Mouse (Mus musculus): Measurements from ENCODE around the gene Sytl3. TPM values are rescaled to one million over a fixed set of nuclear protein-coding genes. Genes with fewer than 3 reads are reported as not detected.

The Sytl3 gene
- total and polyA plus RNA-seq, 2 experiments from 2014 or later: 0.18 TPM; not detected in 1

DNA sequence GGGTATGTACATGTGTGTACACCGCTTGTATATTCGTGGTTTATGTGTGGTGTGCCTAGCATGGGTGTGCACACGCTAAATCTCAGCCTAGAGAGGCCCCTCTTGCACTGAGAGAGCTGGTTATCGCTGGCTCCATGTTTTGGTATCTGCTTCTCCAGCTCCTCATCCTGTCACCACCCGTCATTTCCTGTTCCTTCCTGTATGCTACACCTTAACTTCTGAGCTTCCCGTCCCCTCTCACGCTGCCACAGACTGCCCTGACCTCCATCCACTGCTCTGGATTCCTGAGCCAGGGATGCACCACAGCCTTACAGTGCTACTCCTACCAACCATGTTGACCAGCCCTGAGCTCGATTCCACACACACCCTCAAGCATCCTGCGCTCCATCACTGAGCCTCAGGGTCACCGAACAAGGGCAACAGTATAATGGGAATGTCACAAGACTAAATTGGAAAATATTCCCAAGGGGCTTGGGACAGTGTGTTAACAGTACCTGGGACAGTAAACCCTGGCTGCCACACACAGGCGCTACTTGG lies 84.2 kb downstream of the Sytl3 start:
- H3K4me2 ChIP-seq (ENCODE audit: low read depth, low read length): no peak overlapping the region
- 64% methylated on average over 11 of the region's 11 CpGs for WGBS
- H3K4me1 ChIP-seq (ENCODE audit: control insufficient read depth, insufficient read depth): peaks cover 38% of the 10 kb centered on the region
- H3K27ac ChIP-seq (ENCODE audit: low read depth): peak overlapping the region; percentile 40; the same call in 1 of the 2 replicates
- peaks cover 62% of the 10 kb centered on the region for H3K36me3 ChIP-seq (replicated peaks; ENCODE audit: control insufficient read depth, insufficient read depth, low read length)
- H3K9ac ChIP-seq (replicated peaks; ENCODE audit: low read depth, low read length): no peak overlapping the region
- ATAC-seq (ENCODE audit: insufficient read depth, low read depth) (no peak), DNase-seq (ENCODE audit: low spot score) (no peak)
- TF ChIP-seq CTCF (IDR thresholded peaks at IDR 0.05; ENCODE audit: low read depth) (no peak), EP300 (IDR thresholded peaks at IDR 0.05; ENCODE audit: low read depth) (no peak)
- H3K9me3 ChIP-seq (replicated peaks; ENCODE audit: control insufficient read depth, low read length): no peaks in the 10 kb centered on the region
- no peaks in the 10 kb centered on the region for H3K27me3 ChIP-seq (ENCODE audit: control insufficient read depth, insufficient read depth, low read length)
- no peak overlapping the region for H3K4me3 ChIP-seq (ENCODE audit: low read depth, low read length)

DNA sequence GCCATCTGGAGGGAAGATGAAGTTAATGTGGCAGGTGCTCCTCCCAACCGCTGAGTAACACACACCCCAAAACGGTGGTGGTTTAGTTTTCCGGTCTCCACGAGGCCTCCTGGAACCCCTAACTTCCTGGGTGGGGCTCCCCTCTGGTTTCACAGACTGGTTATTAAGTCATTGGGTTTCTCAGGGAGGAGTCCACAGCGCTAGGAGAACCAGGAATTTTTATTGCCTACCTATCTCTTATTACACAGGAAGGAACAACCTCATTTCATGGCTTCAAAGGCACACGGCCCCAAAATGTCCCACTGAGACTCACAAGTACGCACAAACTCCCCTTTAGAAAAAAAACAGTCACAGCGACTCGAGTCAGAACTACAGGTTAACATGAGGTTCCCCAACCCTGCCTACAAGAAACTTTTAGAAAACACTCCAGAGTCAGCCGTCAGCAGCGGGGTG lies 84.9 kb downstream of the Sytl3 start:
- no peaks in the 10 kb centered on the region for H3K9me3 ChIP-seq (replicated peaks; ENCODE audit: control insufficient read depth, low read length)
- H3K27me3 ChIP-seq (ENCODE audit: control insufficient read depth, insufficient read depth, low read length): no peaks in the 10 kb centered on the region
- H3K36me3 ChIP-seq (replicated peaks; ENCODE audit: control insufficient read depth, insufficient read depth, low read length): peaks cover 55% of the 10 kb centered on the region
- H3K9ac ChIP-seq (replicated peaks; ENCODE audit: low read depth, low read length): no peak overlapping the region
- H3K4me1 ChIP-seq (ENCODE audit: control insufficient read depth, insufficient read depth): peaks cover 45% of the 10 kb centered on the region
- no peak overlapping the region for H3K4me3 ChIP-seq (ENCODE audit: low read depth, low read length)
- TF ChIP-seq EP300 (IDR thresholded peaks at IDR 0.05; ENCODE audit: low read depth) (no peak), CTCF (IDR thresholded peaks at IDR 0.05; ENCODE audit: low read depth) (no peak)
- H3K27ac ChIP-seq (ENCODE audit: low read depth): peak overlapping the region; percentile 60; the same call in 1 of the 2 replicates
- H3K4me2 ChIP-seq (ENCODE audit: low read depth, low read length): no peak overlapping the region
- DNase-seq (ENCODE audit: low spot score) (no peak), ATAC-seq (ENCODE audit: insufficient read depth, low read depth) (no peak)
- WGBS: 65% methylated on average over 11 of the region's 11 CpGs

DNA sequence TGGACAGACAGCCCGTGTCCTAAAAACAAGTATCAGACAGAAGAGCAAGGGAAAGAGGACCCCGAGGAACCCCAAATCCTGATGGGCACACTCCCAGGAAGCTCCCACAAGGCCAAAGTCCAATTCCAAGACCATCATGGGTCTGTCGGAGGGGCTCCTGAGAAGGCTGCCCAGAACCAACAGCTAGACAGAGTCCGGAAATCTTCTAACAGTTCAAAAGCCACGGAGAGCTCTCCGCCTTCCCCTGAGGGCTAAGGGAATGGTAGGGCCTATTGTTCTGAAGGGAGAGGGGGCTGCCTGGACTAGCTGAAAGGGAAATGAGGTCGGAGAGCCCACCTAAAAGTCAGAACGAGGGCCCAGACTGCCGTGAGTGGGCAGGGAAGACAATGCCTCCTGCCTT lies 85.5 kb downstream of the Sytl3 start:
- Histone ChIP-seq H3K4me3 (ENCODE audit: low read depth, low read length) (no peak overlapping the region), H3K27me3 (ENCODE audit: control insufficient read depth, insufficient read depth, low read length) (no peaks in the 10 kb centered on the region), H3K27ac (ENCODE audit: low read depth) (peak overlapping the region; percentile 60; the same call in 1 of the 2 replicates), H3K9ac (replicated peaks; ENCODE audit: low read depth, low read length) (no peak overlapping the region), H3K9me3 (replicated peaks; ENCODE audit: control insufficient read depth, low read length) (no peaks in the 10 kb centered on the region), H3K4me1 (ENCODE audit: control insufficient read depth, insufficient read depth) (peaks cover 50% of the 10 kb centered on the region), H3K4me2 (ENCODE audit: low read depth, low read length) (no peak overlapping the region), H3K36me3 (replicated peaks; ENCODE audit: control insufficient read depth, insufficient read depth, low read length) (peaks cover 50% of the 10 kb centered on the region)
- DNase-seq (ENCODE audit: low spot score) (peak; percentile 1), ATAC-seq (ENCODE audit: insufficient read depth, low read depth) (no peak)
- WGBS: 64% methylated on average over 9 of the region's 9 CpGs
- TF ChIP-seq CTCF (IDR thresholded peaks at IDR 0.05; ENCODE audit: low read depth) (no peak), EP300 (IDR thresholded peaks at IDR 0.05; ENCODE audit: low read depth) (no peak)

DNA sequence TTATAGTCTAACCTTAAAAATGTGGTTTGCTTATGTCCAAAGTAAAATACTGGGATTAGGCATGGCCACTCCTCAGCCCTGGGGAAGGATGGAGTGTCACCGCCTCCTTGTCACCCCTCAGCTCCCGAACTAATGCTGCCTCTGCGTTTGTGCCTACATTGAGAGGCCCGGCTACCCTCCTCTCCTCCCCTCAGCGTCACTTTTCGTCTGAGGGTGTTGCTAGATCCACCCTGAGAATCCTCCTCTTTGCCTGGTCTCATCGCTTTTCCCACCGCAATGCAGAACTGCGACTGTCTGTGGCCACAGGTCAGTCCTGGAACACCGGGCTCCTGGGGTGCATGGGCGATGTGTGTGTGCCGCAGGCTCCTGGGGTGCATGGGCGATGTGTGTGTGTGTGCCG lies 86.0 kb downstream of the Sytl3 start:
- Histone ChIP-seq H3K27me3 (ENCODE audit: control insufficient read depth, insufficient read depth, low read length) (no peaks in the 10 kb centered on the region), H3K36me3 (replicated peaks; ENCODE audit: control insufficient read depth, insufficient read depth, low read length) (peaks cover 45% of the 10 kb centered on the region), H3K9ac (replicated peaks; ENCODE audit: low read depth, low read length) (no peak overlapping the region), H3K27ac (ENCODE audit: low read depth) (peak overlapping the region; percentile 60; the same call in 1 of the 2 replicates), H3K9me3 (replicated peaks; ENCODE audit: control insufficient read depth, low read length) (no peaks in the 10 kb centered on the region), H3K4me3 (ENCODE audit: low read depth, low read length) (no peak overlapping the region), H3K4me1 (ENCODE audit: control insufficient read depth, insufficient read depth) (peaks cover 53% of the 10 kb centered on the region), H3K4me2 (ENCODE audit: low read depth, low read length) (no peak overlapping the region)
- DNase-seq (ENCODE audit: low spot score) (no peak), ATAC-seq (ENCODE audit: insufficient read depth, low read depth) (no peak)
- WGBS: 92% methylated on average over 14 of the region's 14 CpGs
- TF ChIP-seq EP300 (IDR thresholded peaks at IDR 0.05; ENCODE audit: low read depth): no peak
- no peak for TF ChIP-seq CTCF (IDR thresholded peaks at IDR 0.05; ENCODE audit: low read depth)

DNA sequence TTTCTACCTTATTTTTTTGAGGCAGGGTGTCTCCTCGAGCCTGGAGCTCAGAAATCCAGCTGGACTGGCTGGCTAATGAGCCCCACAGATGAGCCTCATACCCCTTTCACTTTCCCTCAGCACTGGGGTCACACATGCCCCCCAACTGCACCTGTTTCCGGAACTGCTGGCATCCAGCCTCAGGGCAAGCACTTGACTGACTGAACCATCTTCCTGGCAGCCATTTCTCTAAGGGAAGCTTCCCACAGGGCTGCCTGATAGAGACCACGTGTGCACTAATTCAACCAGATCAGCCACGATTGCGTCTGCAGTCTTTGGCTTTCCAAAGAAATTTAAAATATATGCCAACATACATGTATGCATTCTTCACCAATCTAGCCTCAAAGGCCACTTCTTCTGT lies 86.6 kb downstream of the Sytl3 start:
- TF ChIP-seq EP300 (IDR thresholded peaks at IDR 0.05; ENCODE audit: low read depth) (no peak), CTCF (IDR thresholded peaks at IDR 0.05; ENCODE audit: low read depth) (no peak)
- WGBS: 86% methylated on average over 5 of the region's 5 CpGs
- H3K4me3 ChIP-seq (ENCODE audit: low read depth, low read length): no peak overlapping the region
- ATAC-seq (ENCODE audit: insufficient read depth, low read depth) (no peak), DNase-seq (ENCODE audit: low spot score) (no peak)
- H3K36me3 ChIP-seq (replicated peaks; ENCODE audit: control insufficient read depth, insufficient read depth, low read length): peaks cover 42% of the 10 kb centered on the region
- H3K4me2 ChIP-seq (ENCODE audit: low read depth, low read length): no peak overlapping the region
- no peaks in the 10 kb centered on the region for H3K27me3 ChIP-seq (ENCODE audit: control insufficient read depth, insufficient read depth, low read length)
- H3K4me1 ChIP-seq (ENCODE audit: control insufficient read depth, insufficient read depth): peaks cover 53% of the 10 kb centered on the region
- no peaks in the 10 kb centered on the region for H3K9me3 ChIP-seq (replicated peaks; ENCODE audit: control insufficient read depth, low read length)
- no peak overlapping the region; the same call in 1 of the 2 replicates for H3K9ac ChIP-seq (replicated peaks; ENCODE audit: low read depth, low read length)
- H3K27ac ChIP-seq (ENCODE audit: low read depth): peak overlapping the region; percentile 24; the same call in 1 of the 2 replicates

DNA sequence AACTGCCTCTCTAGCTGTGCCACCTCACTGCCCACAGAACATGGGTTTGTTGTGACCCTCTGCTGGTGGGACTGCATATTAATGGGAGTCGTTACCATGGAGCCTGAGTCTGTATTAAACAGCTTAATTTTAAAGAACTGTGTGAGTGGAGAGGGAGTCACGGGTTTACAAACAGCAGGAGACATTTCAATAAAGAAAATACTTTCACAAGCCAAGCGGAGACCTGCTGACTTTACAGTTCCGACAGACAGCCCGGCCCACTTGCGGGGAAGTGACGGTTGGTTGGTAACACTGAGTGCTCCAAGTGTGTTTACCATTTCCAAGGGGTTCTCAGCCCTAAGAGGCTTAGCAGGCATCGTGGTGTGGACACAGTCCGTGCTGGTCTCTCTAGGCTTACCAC lies 87.1 kb downstream of the Sytl3 start:
- H3K4me1 ChIP-seq (ENCODE audit: control insufficient read depth, insufficient read depth): peaks cover 53% of the 10 kb centered on the region
- no peaks in the 10 kb centered on the region for H3K9me3 ChIP-seq (replicated peaks; ENCODE audit: control insufficient read depth, low read length)
- H3K27me3 ChIP-seq (ENCODE audit: control insufficient read depth, insufficient read depth, low read length): no peaks in the 10 kb centered on the region
- no peak overlapping the region for H3K4me3 ChIP-seq (ENCODE audit: low read depth, low read length)
- TF ChIP-seq EP300 (IDR thresholded peaks at IDR 0.05; ENCODE audit: low read depth): no peak
- no peak for TF ChIP-seq CTCF (IDR thresholded peaks at IDR 0.05; ENCODE audit: low read depth)
- H3K4me2 ChIP-seq (ENCODE audit: low read depth, low read length): no peak overlapping the region
- H3K36me3 ChIP-seq (replicated peaks; ENCODE audit: control insufficient read depth, insufficient read depth, low read length): peaks cover 42% of the 10 kb centered on the region
- peak overlapping the region; percentile 24; the same call in 1 of the 2 replicates for H3K27ac ChIP-seq (ENCODE audit: low read depth)
- no peak overlapping the region; the same call in 1 of the 2 replicates for H3K9ac ChIP-seq (replicated peaks; ENCODE audit: low read depth, low read length)
- 81% methylated on average over 9 of the region's 9 CpGs for WGBS
- ATAC-seq (ENCODE audit: insufficient read depth, low read depth) (no peak), DNase-seq (ENCODE audit: low spot score) (no peak)
